Mouse (Mus musculus): ENCODE measurements at regions not wholly inside any gene's neighbourhood (a gene's known extent, or its start where the extent isn't known, plus 50 kb on each side); places are given as distances from the start of the nearest gene placed in this dataset.

- no peak for DNase-seq (ENCODE audit: low spot score)
Observed at GRCm38 (mm10) chr1:190067181-190067580, 103.3 kb downstream of the Prox1 start.

- DNase-seq (ENCODE audit: low spot score) = no peak
Observed at GRCm38 (mm10) chr1:190066426-190066825, 104.1 kb downstream of the Prox1 start.

- no peak for DNase-seq (ENCODE audit: low spot score)
Observed at GRCm38 (mm10) chr1:190061560-190062295, 108.8 kb downstream of the Prox1 start.

GRCm38 (mm10) chr1:190059025-190059424 lies 111.5 kb downstream of the Prox1 start:
- no peak for DNase-seq (ENCODE audit: low spot score)

GRCm38 (mm10) chr1:190056931-190057330 lies 113.6 kb downstream of the Prox1 start:
- DNase-seq (ENCODE audit: low spot score) = no peak

GRCm38 (mm10) chr1:190051903-190052302 lies 118.6 kb downstream of the Prox1 start:
- no peak for DNase-seq (ENCODE audit: low spot score)

- no peak for DNase-seq (ENCODE audit: low spot score)
Observed at GRCm38 (mm10) chr1:190048521-190049170, 121.9 kb downstream of the Prox1 start.

- no peak for DNase-seq (ENCODE audit: low spot score)
Observed at GRCm38 (mm10) chr1:190047201-190047600, 123.3 kb downstream of the Prox1 start.

- no peak for DNase-seq (ENCODE audit: low spot score)
Observed at GRCm38 (mm10) chr1:190045797-190046196, 123.6 kb upstream of the Smyd2 start.

- no peak for DNase-seq (ENCODE audit: low spot score)
Observed at GRCm38 (mm10) chr1:190044036-190044435, 121.9 kb upstream of the Smyd2 start.

GRCm38 (mm10) chr1:190043156-190043555 lies 121.0 kb upstream of the Smyd2 start:
- DNase-seq (ENCODE audit: low spot score) = no peak

GRCm38 (mm10) chr1:190042197-190042596 lies 120.0 kb upstream of the Smyd2 start:
- DNase-seq (ENCODE audit: low spot score) = no peak

- DNase-seq (ENCODE audit: low spot score) = no peak
Observed at GRCm38 (mm10) chr1:190041096-190041706, 119.0 kb upstream of the Smyd2 start.

- DNase-seq (ENCODE audit: low spot score) = no peak
Observed at GRCm38 (mm10) chr1:190038046-190038445, 115.9 kb upstream of the Smyd2 start.

- no peak for DNase-seq (ENCODE audit: low spot score)
Observed at GRCm38 (mm10) chr1:190036726-190037125, 114.6 kb upstream of the Smyd2 start.

- DNase-seq (ENCODE audit: low spot score) = no peak
Observed at GRCm38 (mm10) chr1:190035935-190036334, 113.8 kb upstream of the Smyd2 start.

GRCm38 (mm10) chr1:190034091-190034490 lies 111.9 kb upstream of the Smyd2 start:
- no peak for DNase-seq (ENCODE audit: low spot score)

- no peak for DNase-seq (ENCODE audit: low spot score)
Observed at GRCm38 (mm10) chr1:190027536-190027935, 105.4 kb upstream of the Smyd2 start.

GRCm38 (mm10) chr1:190009466-190009865 lies 87.3 kb upstream of the Smyd2 start:
- DNase-seq (ENCODE audit: low spot score) = no peak

- DNase-seq (ENCODE audit: low spot score) = no peak
Observed at GRCm38 (mm10) chr1:190007271-190007670, 85.1 kb upstream of the Smyd2 start.

- no peak for DNase-seq (ENCODE audit: low spot score)
Observed at GRCm38 (mm10) chr1:190001084-190001483, 78.9 kb upstream of the Smyd2 start.

- DNase-seq (ENCODE audit: low spot score) = no peak
Observed at GRCm38 (mm10) chr1:189993706-189994105, 71.5 kb upstream of the Smyd2 start.

- DNase-seq (ENCODE audit: low spot score) = no peak
Observed at GRCm38 (mm10) chr1:189993221-189993620, 71.1 kb upstream of the Smyd2 start.
